Mouse (Mus musculus) embryonic stem cell, embryonic (primary cell): ENCODE data around the gene Eps15.
"Not testable (repeated sequence)": the region's sequence is repeated elsewhere in the genome, so short reads cannot be mapped to it uniquely, and the experiment has no call there.

Source experiments
- CTCF ChIA-PET, 4 experiments: fragments of 300-600 bp in 2 of 4; fragments of 350-600 bp in 2 of 4; sonication (Branson Sonifier 250); formaldehyde crosslinking; loops; one replicate each; lab custom pipeline; 2022; ENCODE audit warnings: inconsistent platforms in 2 of 4; lab: Charles Lee
- POLR2A ChIA-PET, 4 experiments: fragments of 300-600 bp in 2 of 4; fragments of 350-600 bp in 2 of 4; sonication (Branson Sonifier 250); formaldehyde crosslinking; loops; one replicate each; lab custom pipeline; 2022; ENCODE audit warnings: antibody characterized with exemption in 4 of 4, inconsistent platforms in 1 of 4; lab: Charles Lee

The Eps15 gene

GRCm38 (mm10) chr4:109341222-109341621 lies 61.2 kb downstream of the Eps15 start:
- CTCF ChIA-PET, result interaction anchor here in 1 of 4 experiments (0.6 kb wide), 1 partner anchor 65 kb away, joined by 3 read pairs; the partner anchor contains the start of gene Ttc39a
- POLR2A ChIA-PET, result interaction anchor here in 1 of 4 experiments (0.9 to 1.4 kb wide), 2 partner anchors 14 to 60 kb away, joined by 4 to 5 read pairs; no protein-coding TSS in a partner anchor

GRCm38 (mm10) chr4:109342783-109343485 lies 62.9 kb downstream of the Eps15 start:
- POLR2A ChIA-PET, result interaction anchor here in 1 of 4 experiments (0.7 kb wide), 1 partner anchor 271 kb away, joined by 3 read pairs; no protein-coding TSS in a partner anchor
- CTCF ChIA-PET, result interaction anchor here in 1 of 4 experiments (1.1 kb wide), 1 partner anchor 98 kb away, joined by 4 read pairs; no protein-coding TSS in a partner anchor

- ChIA-PET CTCF (no interaction called here), POLR2A (interaction anchor here in 1 of 4 experiments (1.3 kb wide), 1 partner anchor 18 kb away, joined by 3 read pairs; no protein-coding TSS in a partner anchor)
Measured at GRCm38 (mm10) chr4:109343909-109344308, 63.8 kb downstream of the Eps15 start.

DNA sequence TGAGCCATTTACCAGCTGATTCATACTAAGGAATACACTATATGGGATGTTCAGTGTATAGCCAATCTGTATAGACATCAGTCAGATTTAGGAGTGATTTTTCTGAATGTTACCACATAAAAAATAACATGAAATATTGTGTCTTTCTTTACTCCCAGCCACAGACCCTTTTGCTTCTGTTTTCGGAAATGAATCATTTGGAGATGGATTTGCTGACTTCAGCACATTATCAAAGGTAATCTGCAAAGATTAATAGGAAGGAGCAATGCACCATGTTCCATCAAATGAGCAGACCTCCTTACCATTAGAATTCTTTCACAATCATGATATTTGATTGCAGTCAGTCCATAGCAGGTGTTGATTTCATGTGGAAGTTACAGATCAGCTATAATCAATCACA lies 98.0 kb downstream of the Eps15 start:
- ChIA-PET CTCF (no interaction called here), POLR2A (interaction anchor here in 1 of 4 experiments (1.1 to 1.2 kb wide), 2 partner anchors 19 to 43 kb away, joined by 3 to 6 read pairs; no protein-coding TSS in a partner anchor)

DNA sequence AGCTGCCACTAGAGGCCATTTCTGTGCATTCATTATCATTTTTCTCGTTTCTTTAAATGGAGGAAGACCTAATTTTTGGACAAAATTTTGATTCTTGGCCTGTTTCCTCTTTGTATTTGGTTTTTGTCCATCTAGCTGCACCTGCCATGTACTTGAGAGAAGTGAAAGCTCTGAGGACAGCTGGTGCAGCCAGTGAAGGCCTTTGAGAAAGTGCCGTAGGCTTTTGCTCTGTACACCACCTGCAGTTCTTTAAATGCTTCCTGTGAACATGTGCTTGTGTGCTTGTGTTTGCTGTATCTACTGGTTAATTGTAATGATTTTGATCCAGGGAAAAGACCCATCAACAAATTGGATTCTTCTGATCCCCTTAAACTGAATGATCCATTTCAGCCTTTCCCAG lies 102.4 kb downstream of the Eps15 start:
- ChIA-PET POLR2A (interaction anchor here in 1 of 4 experiments (1.1 kb wide), 1 partner anchor 11 kb away, joined by 3 read pairs; no protein-coding TSS in a partner anchor), CTCF (no interaction called here)

DNA sequence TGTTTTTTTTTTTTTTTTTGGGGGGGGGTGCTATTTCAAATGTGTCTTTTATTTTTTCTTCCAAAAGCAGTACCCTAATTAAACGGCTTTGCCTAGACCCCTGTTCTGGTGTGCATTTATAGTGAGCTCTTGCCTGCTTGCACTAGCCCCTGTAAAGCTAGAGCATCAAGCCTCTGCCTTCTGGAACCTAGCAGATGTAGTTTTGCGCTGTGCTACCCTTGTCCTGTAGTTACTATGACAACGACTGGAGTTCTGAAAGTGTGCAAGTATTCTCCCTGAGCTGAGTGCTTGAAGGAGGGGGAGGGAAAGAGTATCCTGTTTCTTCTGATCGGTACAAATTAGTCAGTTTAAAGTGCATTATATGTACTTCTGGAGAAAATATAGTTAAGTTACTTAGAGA lies 105.5 kb downstream of the Eps15 start:
- CTCF ChIA-PET, result no interaction called here

GRCm38 (mm10) chr4:109393229-109393779 lies 113.2 kb downstream of the Eps15 start:
- ChIA-PET CTCF (interaction anchor here in 2 of 4 experiments (0.7 to 1.4 kb wide), 2 partner anchors 38 to 631 kb away, joined by 4 to 5 read pairs; no protein-coding TSS in a partner anchor), POLR2A (interaction anchor here in 2 of 4 experiments (1.0 to 2.7 kb wide), 3 partner anchors 11 to 13 kb away, joined by 3 to 10 read pairs (median 5); partner anchors contain the start of gene Ttc39a (in 1 of the 2))

More for the DNA sequence above, 105.5 kb downstream of the Eps15 start:
- POLR2A ChIA-PET, result interaction anchor here in 2 of 4 experiments (0.5 to 1.0 kb wide), 2 partner anchors 15 to 215 kb away, joined by 3 read pairs; no protein-coding TSS in a partner anchor

GRCm38 (mm10) chr4:109393902-109394301 lies 113.8 kb downstream of the Eps15 start:
- ChIA-PET CTCF (interaction anchor here in 2 of 4 experiments (0.6 to 1.4 kb wide), 2 partner anchors 12 to 37 kb away, joined by 4 to 5 read pairs; no protein-coding TSS in a partner anchor), POLR2A (interaction anchor here in 2 of 4 experiments (1.0 to 2.7 kb wide), 3 partner anchors 11 to 13 kb away, joined by 3 to 10 read pairs (median 5); partner anchors contain the start of gene Ttc39a (in 1 of the 2))

DNA sequence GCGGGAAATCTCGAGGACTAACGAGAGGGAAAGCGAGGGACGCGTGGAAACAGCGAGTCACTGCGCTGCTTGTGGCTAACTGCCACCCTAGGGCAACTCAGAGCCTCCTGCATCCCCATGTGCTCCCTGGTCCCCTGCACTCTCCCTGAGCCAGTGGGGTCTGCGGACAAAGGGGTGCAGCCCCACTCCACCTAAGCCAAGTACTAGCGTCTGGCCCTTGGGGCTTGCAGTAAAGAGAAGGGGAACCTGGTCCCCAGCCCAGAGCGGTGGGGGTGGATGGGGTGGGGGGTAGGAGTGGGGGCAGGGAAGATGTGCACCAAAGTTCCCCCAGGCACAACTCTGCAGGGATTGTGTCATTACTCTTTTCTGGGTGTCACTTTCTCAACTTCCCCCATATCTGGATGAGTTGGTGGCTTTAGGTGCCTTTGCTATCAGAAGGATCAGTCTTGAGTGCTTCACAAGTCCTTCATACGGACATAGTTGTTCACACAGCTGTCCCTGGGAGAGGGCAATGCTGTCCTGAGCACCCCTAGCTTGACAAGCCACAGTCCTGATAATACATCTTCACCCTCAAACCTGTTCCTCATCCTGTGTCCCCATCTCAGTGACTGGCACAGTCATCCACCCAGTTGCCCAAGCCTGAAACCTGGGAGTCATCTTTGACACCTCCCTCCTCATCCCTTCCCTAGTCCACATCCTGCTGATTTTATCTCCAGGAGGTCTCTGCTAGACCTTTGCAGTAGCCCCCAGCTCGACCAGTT lies 114.4 kb downstream of the Eps15 start:
- ChIA-PET CTCF (interaction anchor here in 3 of 4 experiments (0.6 to 1.4 kb wide), 4 partner anchors 11 to 335 kb away, joined by 3 to 5 read pairs (median 4); no protein-coding TSS in a partner anchor), POLR2A (interaction anchor here in 1 of 4 experiments (2.7 kb wide), 1 partner anchor 12 kb away, joined by 10 read pairs; the partner anchor contains the start of gene Ttc39a)

DNA sequence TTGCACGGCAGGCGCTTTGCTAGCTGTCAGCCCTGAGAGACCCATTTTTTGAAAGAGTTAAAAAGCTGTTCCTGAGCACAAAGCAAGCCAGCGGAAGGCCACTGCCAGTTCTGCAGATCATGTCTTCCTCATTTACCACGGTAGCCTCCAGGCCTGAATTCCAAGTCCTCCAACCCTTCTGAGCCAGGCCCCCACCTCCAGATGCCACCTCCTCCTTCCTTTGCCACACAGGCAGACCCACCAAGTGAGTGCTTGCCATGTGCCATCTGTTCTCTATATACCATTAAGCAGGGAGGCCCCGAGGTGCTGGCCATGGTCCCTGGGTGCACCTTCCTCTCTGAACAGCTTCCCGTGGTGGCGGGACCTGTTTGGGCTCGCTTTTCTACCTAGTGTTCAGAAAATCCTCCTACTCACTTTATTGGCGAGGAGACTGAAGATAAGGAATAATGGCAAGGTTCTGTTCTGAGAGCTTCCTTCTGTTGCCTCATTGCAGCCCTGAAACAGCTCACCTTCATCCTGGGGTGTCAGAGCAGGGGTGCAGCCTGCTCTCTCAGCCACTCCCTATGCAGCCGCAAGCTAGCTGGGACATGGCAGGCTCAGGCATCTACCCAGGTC lies 120.4 kb downstream of the Eps15 start:
- CTCF ChIA-PET, result interaction anchor here (0.6 to 1.4 kb wide), 7 partner anchors 10 to 940 kb away, joined by 3 to 5 read pairs (median 3); no protein-coding TSS in a partner anchor
- POLR2A ChIA-PET, result interaction anchor here in 1 of 4 experiments (0.8 kb wide), 1 partner anchor 15 kb away, joined by 3 read pairs; no protein-coding TSS in a partner anchor

GRCm38 (mm10) chr4:109401176-109401689 lies 121.2 kb downstream of the Eps15 start:
- ChIA-PET CTCF (interaction anchor here in 3 of 4 experiments (0.6 to 1.7 kb wide), 9 partner anchors 9 to 941 kb away, joined by 3 to 13 read pairs (median 5); no protein-coding TSS in a partner anchor), POLR2A (interaction anchor here in 1 of 4 experiments (0.8 kb wide), 1 partner anchor 15 kb away, joined by 3 read pairs; no protein-coding TSS in a partner anchor)

GRCm38 (mm10) chr4:109404908-109405307 lies 124.8 kb downstream of the Eps15 start:
- CTCF ChIA-PET, result not testable (repeated sequence)
- POLR2A ChIA-PET, result interaction anchor here in 2 of 4 experiments (0.8 to 3.0 kb wide), 4 partner anchors 9 to 267 kb away, joined by 3 to 11 read pairs (median 7); no protein-coding TSS in a partner anchor

GRCm38 (mm10) chr4:109405415-109405814 lies 125.3 kb downstream of the Eps15 start:
- CTCF ChIA-PET, result interaction anchor here in 3 of 4 experiments (0.6 to 1.7 kb wide), 4 partner anchors 11 to 27 kb away, joined by 3 to 6 read pairs (median 5); no protein-coding TSS in a partner anchor
- POLR2A ChIA-PET, result interaction anchor here in 2 of 4 experiments (0.8 to 3.0 kb wide), 7 partner anchors 8 to 395 kb away, joined by 3 to 11 read pairs (median 5); no protein-coding TSS in a partner anchor

- ChIA-PET CTCF (interaction anchor here (0.6 to 1.7 kb wide), 8 partner anchors 11 to 335 kb away, joined by 3 to 6 read pairs (median 5); no protein-coding TSS in a partner anchor), POLR2A (interaction anchor here in 3 of 4 experiments (0.6 to 3.0 kb wide), 13 partner anchors 8 to 626 kb away, joined by 3 to 11 read pairs (median 4); partner anchors contain the start of gene Dmrta2 (in 1 of the 3))
Measured at GRCm38 (mm10) chr4:109406054-109406485, 126.0 kb downstream of the Eps15 start.

- POLR2A ChIA-PET, result interaction anchor here (0.6 to 3.0 kb wide), 19 partner anchors 7 to 627 kb away, joined by 3 to 11 read pairs (median 4); partner anchors contain the start of genes Dmrta2 (in 1 of the 4) and Eps15 (in 1 of the 4)
- CTCF ChIA-PET, result interaction anchor here in 3 of 4 experiments (0.6 to 1.7 kb wide), 9 partner anchors 10 to 399 kb away, joined by 3 to 6 read pairs (median 4); no protein-coding TSS in a partner anchor
Measured at GRCm38 (mm10) chr4:109406486-109407175, 126.6 kb downstream of the Eps15 start, which contains the start of gene Ttc39a. TSS of gene Ttc39a (plus strand) at chr4:109406623.
